Mouse (Mus musculus) embryonic facial prominence, embryonic 15.5 days (tissue): Measurements from ENCODE around the gene Ptma. TPM values are rescaled to one million over a fixed set of nuclear protein-coding genes. Genes with fewer than 3 reads are reported as not detected.

ENCODE experiments used
- ATAC-seq: fragments of 200-750 bp; cut with Nextera tagmentation; 2 replicates; pipeline ENCODE4 v1.8.0; 2017; ENCODE audit warnings: low read depth, moderate TSS enrichment; ENCODE audit not compliant: insufficient number of reproducible peaks, low FRiP score, low TSS enrichment
- H3K27ac ChIP-seq: fragments of 300-500 bp; sonication (generic); replicated peaks from 2 replicates; pipeline ENCODE4 v1.5.1; 2015; ENCODE audit warnings: mild to moderate bottlenecking, inconsistent platforms
- H3K27me3 ChIP-seq: fragments of 300-500 bp; sonication (generic); 2 replicates; pipeline ENCODE4 v1.6.1; 2015; ENCODE audit warnings: inconsistent platforms
- H3K36me3 ChIP-seq: fragments of 300-500 bp; sonication (generic); 2 replicates; pipeline ENCODE4 v1.6.1; 2015; ENCODE audit warnings: mild to moderate bottlenecking, inconsistent platforms
- H3K4me1 ChIP-seq: fragments of 300-500 bp; sonication (generic); 2 replicates; pipeline ENCODE4 v1.6.1; 2015; ENCODE audit warnings: inconsistent platforms
- H3K4me2 ChIP-seq: fragments of 300-500 bp; sonication (generic); replicated peaks from 2 replicates; pipeline ENCODE4 v1.6.1; 2015; ENCODE audit warnings: mild to moderate bottlenecking, inconsistent platforms
- H3K4me3 ChIP-seq: fragments of 300-500 bp; sonication (generic); replicated peaks from 2 replicates; pipeline ENCODE4 v1.5.1; 2015; ENCODE audit warnings: mild to moderate bottlenecking, inconsistent platforms
- H3K9ac ChIP-seq: fragments of 300-500 bp; sonication (generic); 2 replicates; pipeline ENCODE4 v1.6.1; 2015; ENCODE audit warnings: inconsistent platforms
- H3K9me3 ChIP-seq: fragments of 300-500 bp; sonication (generic); replicated peaks from 2 replicates; pipeline ENCODE4 v1.6.1; 2016; ENCODE audit warnings: inconsistent platforms
- WGBS: fragments of 180-500 bp; shearing (Covaris S2); methylation state at CpG from one replicate; pipeline ENCODE4 v1.1.7; 2015; 5-methylcytosine and 5-hydroxymethylcytosine counted together
- polyA plus RNA-seq: library from polyadenylated mRNA; unstranded; fragments of >200 nt; fragmentation: Nextera tagmentation; extraction: Ambion mirVana; gene quantifications from 2 replicates; pipeline ENCODE4 v1.2.1, GENCODE M21; 2015

Gene Ptma
- polyA plus RNA-seq, 1 experiment from 2014 or later: 1,945 TPM

DNA sequence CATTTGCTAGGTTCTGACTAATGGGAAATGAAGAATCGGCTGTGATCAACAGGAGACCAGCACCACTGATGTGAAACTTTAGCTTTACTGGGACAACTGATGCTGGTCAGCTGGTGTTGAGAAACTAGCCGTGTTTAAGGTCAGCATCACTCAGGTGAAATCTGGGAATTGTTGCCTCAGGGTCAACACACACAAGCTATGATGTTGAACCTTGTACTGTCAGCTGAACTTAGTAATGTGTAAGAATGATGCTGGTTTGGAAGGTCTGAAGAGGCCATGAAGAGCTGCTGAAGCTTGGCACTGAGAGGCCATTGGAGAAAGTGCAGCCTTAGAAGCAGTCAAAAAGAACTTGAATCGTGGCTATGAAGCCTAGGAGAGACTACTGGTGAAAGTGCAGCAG is 29.1 kb downstream of the Ptma start:
- no peak overlapping the region for H3K4me3 ChIP-seq
- H3K4me1 ChIP-seq: no peaks in the 10 kb centered on the region
- H3K36me3 ChIP-seq: peaks cover 9% of the 10 kb centered on the region; the same call in 1 of the 2 replicates
- H3K9me3 ChIP-seq: no peaks in the 10 kb centered on the region
- ATAC-seq: no peak
- 81% methylated on average over 3 of the region's 3 CpGs for WGBS
- H3K9ac ChIP-seq: no peak overlapping the region
- H3K27ac ChIP-seq: no peak overlapping the region
- H3K4me2 ChIP-seq: no peak overlapping the region
- no peaks in the 10 kb centered on the region for H3K27me3 ChIP-seq

- no peak overlapping the region for H3K4me3 ChIP-seq
- H3K36me3 ChIP-seq: 0 out of 2 replicates have a peak, but pooled peaks cover 5% of the 10 kb centered on the region
- H3K4me2 ChIP-seq: no peak overlapping the region
- no peak overlapping the region for H3K27ac ChIP-seq
- ATAC-seq: peak; percentile 51; the same call in 1 of the 2 replicates
- 59% methylated on average over 7 of the region's 7 CpGs for WGBS
- no peaks in the 10 kb centered on the region for H3K9me3 ChIP-seq
- H3K4me1 ChIP-seq: no peaks in the 10 kb centered on the region
- no peaks in the 10 kb centered on the region for H3K27me3 ChIP-seq
- H3K9ac ChIP-seq: no peak overlapping the region
Measured at GRCm38 (mm10) chr1:86557872-86558271, 31.3 kb downstream of the Ptma start.

GRCm38 (mm10) chr1:86559232-86559631 is 32.7 kb downstream of the Ptma start:
- WGBS: 86% methylated on average over 3 of the region's 3 CpGs

GRCm38 (mm10) chr1:86562663-86563062 is 36.1 kb downstream of the Ptma start:
- 78% methylated on average over 2 of the region's 2 CpGs for WGBS
- no peak overlapping the region for H3K4me2 ChIP-seq
- no peaks in the 10 kb centered on the region for H3K27me3 ChIP-seq
- H3K36me3 ChIP-seq: peaks cover 15% of the 10 kb centered on the region
- no peak overlapping the region for H3K9ac ChIP-seq
- H3K4me3 ChIP-seq: no peak overlapping the region
- H3K9me3 ChIP-seq: no peaks in the 10 kb centered on the region
- no peaks in the 10 kb centered on the region for H3K4me1 ChIP-seq
- ATAC-seq: no peak
- no peak overlapping the region for H3K27ac ChIP-seq

More at GRCm38 (mm10) chr1:86559232-86559631, 32.7 kb downstream of the Ptma start:
- Histone ChIP-seq H3K27ac (no peak overlapping the region), H3K9ac (no peak overlapping the region), H3K4me3 (no peak overlapping the region), H3K4me2 (no peak overlapping the region), H3K27me3 (no peaks in the 10 kb centered on the region), H3K4me1 (no peaks in the 10 kb centered on the region), H3K36me3 (peaks cover 14% of the 10 kb centered on the region), H3K9me3 (no peaks in the 10 kb centered on the region)
- ATAC-seq: no peak

DNA sequence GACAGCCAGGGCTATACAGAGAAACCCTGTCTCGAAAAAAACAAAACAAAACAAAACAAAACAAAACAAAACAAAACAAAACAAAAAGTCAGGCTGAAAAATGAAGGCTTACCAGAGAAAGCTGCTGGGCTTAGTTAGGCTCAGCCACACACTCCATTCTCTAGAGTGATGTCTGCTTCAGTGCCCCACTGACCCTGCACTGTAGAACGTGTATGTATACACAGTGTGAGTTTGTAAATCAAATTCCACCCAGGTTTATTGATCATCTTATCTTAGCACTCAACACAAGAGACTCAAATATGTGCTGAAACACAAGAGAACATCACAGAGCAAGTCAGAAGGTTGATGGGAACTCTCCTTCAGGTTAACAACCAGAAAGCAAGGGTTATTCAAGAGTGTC is 41.9 kb downstream of the Ptma start:
- no peak overlapping the region for H3K9ac ChIP-seq
- no peak overlapping the region for H3K4me3 ChIP-seq
- H3K4me2 ChIP-seq: no peak overlapping the region
- H3K27me3 ChIP-seq: no peaks in the 10 kb centered on the region
- ATAC-seq: no peak
- 83% methylated on average over 2 of the region's 2 CpGs for WGBS
- no peak overlapping the region for H3K27ac ChIP-seq
- H3K4me1 ChIP-seq: no peaks in the 10 kb centered on the region
- no peaks in the 10 kb centered on the region for H3K9me3 ChIP-seq
- peaks cover 21% of the 10 kb centered on the region for H3K36me3 ChIP-seq

GRCm38 (mm10) chr1:86569292-86569860 is 42.9 kb downstream of the Ptma start:
- no peak overlapping the region for H3K4me3 ChIP-seq
- H3K4me2 ChIP-seq: no peak overlapping the region
- peaks cover 16% of the 10 kb centered on the region for H3K36me3 ChIP-seq
- H3K9me3 ChIP-seq: no peaks in the 10 kb centered on the region
- H3K27ac ChIP-seq: no peak overlapping the region
- H3K9ac ChIP-seq: no peak overlapping the region
- ATAC-seq: no peak
- 90% methylated on average over 2 of the region's 2 CpGs for WGBS
- H3K4me1 ChIP-seq: no peaks in the 10 kb centered on the region
- no peaks in the 10 kb centered on the region for H3K27me3 ChIP-seq

- H3K4me3 ChIP-seq: no peak overlapping the region
- H3K9ac ChIP-seq: no peak overlapping the region
- H3K9me3 ChIP-seq: no peaks in the 10 kb centered on the region
- H3K4me1 ChIP-seq: no peaks in the 10 kb centered on the region
- 92% methylated on average over 2 of the region's 2 CpGs for WGBS
- H3K27ac ChIP-seq: no peak overlapping the region
- no peaks in the 10 kb centered on the region for H3K27me3 ChIP-seq
- no peak for ATAC-seq
- H3K36me3 ChIP-seq: peaks cover 16% of the 10 kb centered on the region
- H3K4me2 ChIP-seq: no peak overlapping the region
Measured at GRCm38 (mm10) chr1:86571381-86571780, 44.9 kb downstream of the Ptma start.

GRCm38 (mm10) chr1:86571941-86572340 is 45.4 kb downstream of the Ptma start:
- Histone ChIP-seq H3K4me1 (no peaks in the 10 kb centered on the region), H3K9ac (no peak overlapping the region), H3K36me3 (peaks cover 16% of the 10 kb centered on the region), H3K4me3 (no peak overlapping the region), H3K9me3 (no peaks in the 10 kb centered on the region), H3K4me2 (no peak overlapping the region), H3K27ac (no peak overlapping the region), H3K27me3 (no peaks in the 10 kb centered on the region)
- no peak for ATAC-seq
- 83% methylated on average over 4 of the region's 4 CpGs for WGBS

Other genes starting within 250 kb of the Ptma start
- 4.4 and 5.5 TPM in 2 replicates for gene B3gnt7, start 223.9 kb upstream of the Ptma start, polyA plus RNA-seq
- gene Ncl, start 167.3 kb upstream of the Ptma start, polyA plus RNA-seq: 362 and 366 TPM in 2 replicates
- gene Nmur1, start 100.5 kb upstream of the Ptma start, polyA plus RNA-seq: not detected in 2 replicates
- gene Tex44, start 100.4 kb upstream of the Ptma start, polyA plus RNA-seq: not detected in 2 replicates
- gene Pde6d, start 55.9 kb downstream of the Ptma start, polyA plus RNA-seq: 70.9 and 74.7 TPM in 2 replicates
- 39.1 and 41.2 TPM in 2 replicates for gene Cops7b, start 56.2 kb downstream of the Ptma start, polyA plus RNA-seq
- gene Nppc, start 143.8 kb downstream of the Ptma start, polyA plus RNA-seq: 10.2 and 10.7 TPM in 2 replicates
- gene Dis3l2, start 177.1 kb downstream of the Ptma start, polyA plus RNA-seq: 25.0 and 26.0 TPM in 2 replicates